Mouse (Mus musculus): ENCODE measurements at regions not wholly inside any gene's neighbourhood (a gene's known extent, or its start where the extent isn't known, plus 50 kb on each side); places are given as distances from the start of the nearest gene placed in this dataset.

GRCm38 (mm10) chr8:10825192-10825926 is 182.9 kb downstream of the Irs2 start:
- no peak for DNase-seq (ENCODE audit: low spot score)

- no peak for DNase-seq (ENCODE audit: low spot score)
Measured at GRCm38 (mm10) chr8:10821901-10822300, 186.4 kb downstream of the Irs2 start.

- no peak for DNase-seq (ENCODE audit: low spot score)
Measured at GRCm38 (mm10) chr8:10814499-10814898, 193.8 kb downstream of the Irs2 start.

- DNase-seq (ENCODE audit: low spot score) = no peak
Measured at GRCm38 (mm10) chr8:10812060-10812670, 196.1 kb downstream of the Irs2 start.

- DNase-seq (ENCODE audit: low spot score) = no peak
Measured at GRCm38 (mm10) chr8:10807040-10807439, 201.2 kb downstream of the Irs2 start.

GRCm38 (mm10) chr8:10805405-10806151 is 202.7 kb downstream of the Irs2 start:
- DNase-seq (ENCODE audit: low spot score) = no peak

GRCm38 (mm10) chr8:10804974-10805373 is 203.3 kb downstream of the Irs2 start:
- DNase-seq (ENCODE audit: low spot score) = no peak

- DNase-seq (ENCODE audit: low spot score) = no peak
Measured at GRCm38 (mm10) chr8:10802003-10802402, 206.3 kb downstream of the Irs2 start.

GRCm38 (mm10) chr8:10801580-10801979 is 206.7 kb downstream of the Irs2 start:
- no peak for DNase-seq (ENCODE audit: low spot score)

- no peak for DNase-seq (ENCODE audit: low spot score)
Measured at GRCm38 (mm10) chr8:10798444-10798843, 209.8 kb downstream of the Irs2 start.

- DNase-seq (ENCODE audit: low spot score) = no peak
Measured at GRCm38 (mm10) chr8:10794367-10795189, 213.7 kb downstream of the Irs2 start.

- no peak for DNase-seq (ENCODE audit: low spot score)
Measured at GRCm38 (mm10) chr8:10793670-10794366, 214.4 kb downstream of the Irs2 start.

GRCm38 (mm10) chr8:10788496-10789200 is 219.6 kb downstream of the Irs2 start:
- no peak for DNase-seq (ENCODE audit: low spot score)

GRCm38 (mm10) chr8:10785801-10786200 is 222.5 kb downstream of the Irs2 start:
- DNase-seq (ENCODE audit: low spot score) = no peak

- no peak for DNase-seq (ENCODE audit: low spot score)
Measured at GRCm38 (mm10) chr8:10785311-10785710, 222.9 kb downstream of the Irs2 start.

GRCm38 (mm10) chr8:10784481-10784880 is 223.8 kb downstream of the Irs2 start:
- no peak for DNase-seq (ENCODE audit: low spot score)

GRCm38 (mm10) chr8:10781860-10782259 is 226.4 kb downstream of the Irs2 start:
- DNase-seq (ENCODE audit: low spot score) = no peak

GRCm38 (mm10) chr8:10779636-10780035 is 228.6 kb downstream of the Irs2 start:
- no peak for DNase-seq (ENCODE audit: low spot score)

- no peak for DNase-seq (ENCODE audit: low spot score)
Measured at GRCm38 (mm10) chr8:10775202-10776010, 232.9 kb downstream of the Irs2 start.

GRCm38 (mm10) chr8:10774778-10775177 is 233.5 kb downstream of the Irs2 start:
- no peak for DNase-seq (ENCODE audit: low spot score)

Data from ovary, postnatal 14 days (tissue).